Mouse (Mus musculus): ENCODE data around the gene Mbnl2. TPM values are rescaled to one million over a fixed set of nuclear protein-coding genes. Genes with fewer than 3 reads are reported as not detected.

Mbnl2 gene
- polyA plus RNA-seq, 1 experiment from 2014 or later: 111 TPM

- WGBS: 72% methylated on average over 8 of the region's 8 CpGs
- no peaks in the 10 kb centered on the region for H3K27me3 ChIP-seq (replicated peaks)
- peak overlapping the region; percentile 25 for H3K4me2 ChIP-seq (replicated peaks)
- H3K9me3 ChIP-seq: no peaks in the 10 kb centered on the region
- ATAC-seq: no peak
- H3K4me1 ChIP-seq (replicated peaks): no peaks in the 10 kb centered on the region
- H3K27ac ChIP-seq: no peak overlapping the region
- H3K9ac ChIP-seq: no peak overlapping the region
- H3K36me3 ChIP-seq: no peaks in the 10 kb centered on the region
- peak overlapping the region; percentile 6 for H3K4me3 ChIP-seq (replicated peaks)
Observed at GRCm38 (mm10) chr14:120480341-120480900, 205.0 kb downstream of the Mbnl2 start.

- no peak overlapping the region for H3K4me3 ChIP-seq (replicated peaks)
- no peak for ATAC-seq
- H3K27me3 ChIP-seq (replicated peaks): no peaks in the 10 kb centered on the region
- WGBS: 93% methylated on average over 4 of the region's 4 CpGs
- H3K9me3 ChIP-seq: no peaks in the 10 kb centered on the region
- H3K4me1 ChIP-seq (replicated peaks): no peaks in the 10 kb centered on the region
- H3K9ac ChIP-seq: no peak overlapping the region
- peak overlapping the region; percentile 25 for H3K4me2 ChIP-seq (replicated peaks)
- no peaks in the 10 kb centered on the region for H3K36me3 ChIP-seq
- no peak overlapping the region for H3K27ac ChIP-seq
Observed at GRCm38 (mm10) chr14:120480927-120481326, 205.5 kb downstream of the Mbnl2 start.

Other genes with a start within 250 kb of the Mbnl2 start
- gene Oxgr1, start 233.2 kb upstream of the Mbnl2 start, polyA plus RNA-seq (2015; fragmentation: Nextera tagmentation; extraction: Ambion mirVana): 0.05 TPM in 1 of 2 replicates, not detected in the other
- gene Rap2a, start 202.8 kb downstream of the Mbnl2 start, polyA plus RNA-seq (2015; fragmentation: Nextera tagmentation; extraction: Ambion mirVana): 19.8 and 20.8 TPM in 2 replicates